Mouse (Mus musculus): ENCODE data around the gene Ankrd39. TPM values are rescaled to one million over a fixed set of nuclear protein-coding genes. Genes with fewer than 3 reads are reported as not detected.

Gene Ankrd39
- total RNA-seq (2015; ENCODE audit: low replicate concordance) (0.42 TPM in 1 of 2 replicates, not detected in the other), total RNA-seq (2017; ENCODE audit: low replicate concordance) (0.56 and 1.2 TPM in 2 replicates)

DNA sequence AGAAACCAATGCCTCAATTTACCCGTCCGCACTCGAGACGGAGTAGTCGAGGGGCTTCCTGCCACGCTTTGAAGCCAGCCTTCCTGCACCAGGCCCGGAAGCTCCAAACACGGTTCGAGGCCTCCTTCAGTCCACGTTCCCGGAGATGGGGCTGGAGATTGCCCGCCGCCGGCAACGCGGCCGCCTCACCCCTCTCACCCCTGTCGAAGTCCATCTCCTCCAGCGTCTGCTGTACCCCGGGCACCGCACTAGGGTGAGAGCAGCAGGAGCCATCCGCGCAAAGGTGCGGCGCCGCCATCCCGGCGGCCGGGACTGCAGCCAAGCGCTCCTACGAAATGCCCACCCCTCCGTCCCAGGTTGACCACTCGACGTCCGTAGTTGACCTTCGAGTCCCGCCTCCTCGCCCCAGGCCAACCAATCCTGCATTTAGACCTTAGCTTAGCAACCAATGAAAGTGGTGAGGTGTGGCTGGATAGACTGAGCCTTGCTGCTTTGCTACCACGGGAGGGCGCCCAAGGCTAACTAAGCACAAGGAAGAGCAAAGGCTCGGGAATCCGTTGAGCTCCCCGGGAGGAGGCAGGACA is at the start of gene Ankrd39:
Gene Ankrd39 (minus strand): TSS at position 558 of the 584 bp plus-strand sequence.
- ATAC-seq (replicated peaks; ENCODE audit: low FRiP score, poor library complexity, severe bottlenecking) = peak; percentile 100

DNA sequence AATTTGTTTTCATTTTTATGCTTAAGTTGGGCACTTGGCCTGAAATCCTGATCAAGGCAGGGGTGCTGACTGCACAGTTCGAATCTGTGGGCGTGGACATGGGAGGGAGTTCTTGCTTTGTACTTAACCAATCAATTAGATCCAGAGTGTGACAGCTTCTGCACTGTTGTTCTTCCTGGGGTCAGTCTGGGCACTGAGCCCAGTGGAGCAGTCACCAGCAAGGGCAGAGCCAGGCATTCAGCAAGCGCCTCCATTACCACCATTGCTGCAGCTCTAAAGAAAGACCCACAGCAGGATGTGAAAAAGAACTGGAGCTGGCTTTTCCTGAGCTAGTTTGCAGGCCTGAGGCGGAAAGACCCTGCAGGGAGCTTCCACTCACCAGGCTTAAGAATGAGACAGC is 48.9 kb upstream of the Ankrd39 start:
- no peak for ATAC-seq (replicated peaks; ENCODE audit: low FRiP score, poor library complexity, severe bottlenecking)

DNA sequence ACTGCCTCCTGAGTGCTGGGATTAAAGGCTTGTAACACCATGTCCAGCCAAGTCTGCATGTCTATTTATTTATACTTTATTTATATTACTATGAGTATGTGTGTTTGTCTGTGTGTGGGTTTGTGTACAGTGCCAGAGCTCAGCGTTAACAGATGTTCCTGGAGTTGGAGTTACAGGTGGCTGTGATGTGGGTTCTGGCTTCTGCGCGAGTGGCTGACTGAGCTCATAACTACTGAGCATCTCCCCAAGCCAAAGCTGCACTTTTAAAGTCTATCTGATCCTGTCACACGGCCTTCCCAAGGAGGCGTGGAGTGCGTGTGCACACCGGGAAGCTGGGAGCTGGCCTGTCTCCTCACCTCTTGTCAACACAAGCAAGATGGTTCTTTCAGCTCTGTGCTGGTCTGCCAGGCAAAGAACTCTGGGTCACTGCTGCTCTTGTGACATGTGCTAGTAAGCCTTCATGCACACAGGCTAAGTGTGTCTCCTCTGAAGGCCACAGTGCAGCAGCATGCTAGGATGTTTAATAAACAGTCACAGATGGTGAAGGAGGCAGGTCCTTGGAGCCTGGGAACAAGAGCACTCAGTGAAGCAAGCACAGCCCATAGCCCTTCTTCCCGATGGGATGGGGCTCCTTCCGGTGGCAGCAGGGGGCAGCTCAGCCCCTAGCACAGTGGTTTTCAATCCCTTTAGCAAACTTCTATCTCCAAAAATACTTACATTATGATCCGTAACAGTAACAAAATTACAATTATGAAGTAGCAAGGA is 48.1 kb upstream of the Ankrd39 start:
- no peak for ATAC-seq (replicated peaks; ENCODE audit: low FRiP score, poor library complexity, severe bottlenecking)

DNA sequence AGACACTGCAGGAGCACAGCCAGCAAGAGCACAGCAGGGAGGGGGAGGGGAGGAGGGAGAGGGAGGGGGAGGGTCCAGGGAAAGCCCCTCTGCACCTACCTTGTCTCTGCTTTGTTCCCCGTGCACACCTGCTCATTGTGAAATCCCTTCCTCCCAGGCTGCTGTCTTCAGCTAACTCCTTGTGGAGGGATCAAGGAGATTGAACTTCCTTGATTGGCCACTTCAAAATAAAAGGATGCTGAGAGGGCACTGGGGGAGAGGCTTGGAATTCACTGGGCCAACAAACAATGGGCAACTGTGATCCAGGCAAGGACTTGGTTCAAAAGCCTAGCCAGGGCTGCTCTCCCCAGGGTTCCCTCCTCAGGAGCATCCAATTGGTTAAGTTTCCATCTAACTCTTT is 45.9 kb upstream of the Ankrd39 start:
- ATAC-seq (replicated peaks; ENCODE audit: low FRiP score, poor library complexity, severe bottlenecking) = no peak

DNA sequence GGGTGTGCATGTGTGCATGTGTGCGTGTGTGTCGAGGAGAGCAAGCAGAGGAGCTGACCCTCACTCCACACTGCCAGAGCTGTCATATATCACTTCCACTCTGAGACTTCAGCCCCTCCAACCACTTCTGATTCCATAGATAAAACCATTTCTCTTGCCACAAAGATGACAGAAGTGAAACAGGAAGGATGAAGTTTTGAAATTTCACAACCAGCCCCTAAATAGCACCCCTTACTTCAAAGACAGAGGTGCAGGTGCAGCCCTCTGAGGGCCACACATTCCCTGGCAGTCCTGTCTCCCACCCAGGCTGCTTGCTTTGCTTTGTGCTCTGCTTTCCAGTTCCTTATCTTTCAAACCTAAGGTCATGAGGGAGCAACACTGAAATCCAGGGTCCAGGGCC is 44.2 kb upstream of the Ankrd39 start:
- no peak for ATAC-seq (replicated peaks; ENCODE audit: low FRiP score, poor library complexity, severe bottlenecking)

DNA sequence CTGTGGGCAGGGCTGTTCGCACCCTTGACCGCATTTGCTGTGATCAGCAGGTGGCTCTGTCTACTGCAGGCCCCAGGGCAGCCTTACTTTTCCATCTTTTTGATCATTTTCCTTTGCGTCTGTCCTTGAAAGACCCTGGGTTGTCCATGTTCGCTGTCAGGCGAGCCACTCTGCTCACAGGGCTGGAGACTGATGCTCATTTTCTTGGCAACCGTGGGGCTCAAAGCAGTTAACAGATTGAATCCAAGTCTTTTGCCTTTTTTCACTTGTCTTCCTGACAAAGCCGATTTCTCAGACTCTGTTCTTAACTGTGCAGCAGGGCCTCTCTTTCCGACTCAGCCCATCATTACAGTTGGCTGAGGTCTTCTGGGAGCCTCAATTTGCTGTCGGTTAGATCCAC is 43.4 kb upstream of the Ankrd39 start:
- ATAC-seq (replicated peaks; ENCODE audit: low FRiP score, poor library complexity, severe bottlenecking) = no peak

DNA sequence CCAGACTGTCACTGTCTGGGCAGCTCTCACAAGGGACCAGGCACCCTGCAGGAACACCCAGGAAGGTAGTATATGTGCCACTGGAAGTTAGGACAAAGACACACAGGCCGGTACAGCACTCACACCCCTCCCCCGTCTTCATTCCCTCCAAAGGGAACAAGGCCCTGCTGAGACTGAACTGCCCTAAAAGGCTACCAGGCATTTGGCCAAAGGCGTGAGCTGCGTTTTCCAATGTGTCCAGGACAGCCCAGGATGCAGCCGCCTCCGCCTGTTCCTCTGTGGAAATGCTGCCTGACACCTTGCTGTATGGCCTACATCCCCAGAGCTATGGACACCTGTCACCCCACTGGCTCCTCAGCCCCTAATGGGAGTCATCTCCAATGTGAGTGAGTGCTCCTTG is 42.2 kb upstream of the Ankrd39 start:
- no peak for ATAC-seq (replicated peaks; ENCODE audit: low FRiP score, poor library complexity, severe bottlenecking)

DNA sequence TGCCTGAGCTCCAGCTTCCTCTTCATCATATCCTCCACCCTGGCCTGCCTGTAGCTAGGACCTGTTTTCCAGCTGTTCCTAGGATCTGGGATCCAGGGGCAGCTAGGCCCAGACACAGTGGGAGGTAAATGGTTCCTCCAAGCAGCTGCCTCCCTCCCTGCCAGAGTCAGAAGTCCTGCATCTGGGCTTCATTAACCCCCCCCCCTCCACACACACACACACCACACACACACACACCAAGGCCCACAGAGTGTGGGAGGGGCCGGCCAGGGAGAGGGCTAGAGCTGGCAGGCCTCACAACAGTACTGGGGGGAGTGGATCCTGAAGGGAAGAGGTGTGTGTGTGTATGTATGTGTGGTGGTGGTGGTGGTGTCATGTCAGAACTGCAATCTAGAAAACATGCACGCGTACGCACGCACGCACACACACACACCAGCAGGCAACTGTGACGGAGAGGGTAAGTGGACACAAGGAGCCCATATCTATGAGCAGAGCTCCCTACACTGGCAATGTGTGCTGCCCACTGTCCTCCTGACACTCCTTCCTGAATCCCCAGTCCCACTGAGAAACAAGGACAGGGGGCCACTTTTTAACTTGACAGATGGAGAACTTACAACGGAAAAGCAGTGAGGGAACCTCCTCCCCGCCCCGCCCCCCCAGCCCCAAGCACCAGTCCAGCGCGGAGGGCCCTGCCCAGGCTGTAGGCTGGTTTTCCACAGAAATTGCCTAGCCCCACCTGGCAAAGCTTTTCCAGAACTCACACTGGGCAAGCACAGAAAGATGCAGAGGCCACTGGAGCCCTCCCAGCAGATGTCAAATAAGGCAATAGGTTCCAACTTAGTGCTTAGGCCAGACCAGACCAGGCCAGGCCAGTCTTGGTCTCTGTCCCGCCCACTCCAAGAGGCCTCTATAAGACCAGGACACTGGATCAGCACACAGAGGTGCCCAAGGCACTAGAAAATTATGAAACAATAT is 41.5 kb upstream of the Ankrd39 start:
- no peak for ATAC-seq (replicated peaks; ENCODE audit: low FRiP score, poor library complexity, severe bottlenecking)

DNA sequence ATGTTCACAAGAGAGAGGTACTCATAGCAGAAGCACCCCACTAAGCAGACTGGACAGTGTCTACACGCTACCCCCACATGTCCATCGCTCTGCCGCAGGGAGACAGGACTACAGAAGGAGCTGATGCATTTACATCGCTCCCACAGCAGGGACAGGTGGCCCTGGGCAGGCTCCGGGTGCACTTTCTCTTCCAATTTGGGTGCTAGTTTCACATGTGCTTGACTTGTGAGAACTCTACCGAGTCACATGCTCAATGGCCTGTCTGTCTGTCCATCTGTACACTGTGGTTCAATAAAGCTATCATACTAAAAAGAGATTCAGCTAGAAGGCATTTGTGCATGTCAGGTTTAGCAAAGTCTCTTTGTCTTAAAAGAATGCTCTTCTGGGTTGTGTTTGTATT is 40.6 kb upstream of the Ankrd39 start:
- ATAC-seq (replicated peaks; ENCODE audit: low FRiP score, poor library complexity, severe bottlenecking) = no peak

DNA sequence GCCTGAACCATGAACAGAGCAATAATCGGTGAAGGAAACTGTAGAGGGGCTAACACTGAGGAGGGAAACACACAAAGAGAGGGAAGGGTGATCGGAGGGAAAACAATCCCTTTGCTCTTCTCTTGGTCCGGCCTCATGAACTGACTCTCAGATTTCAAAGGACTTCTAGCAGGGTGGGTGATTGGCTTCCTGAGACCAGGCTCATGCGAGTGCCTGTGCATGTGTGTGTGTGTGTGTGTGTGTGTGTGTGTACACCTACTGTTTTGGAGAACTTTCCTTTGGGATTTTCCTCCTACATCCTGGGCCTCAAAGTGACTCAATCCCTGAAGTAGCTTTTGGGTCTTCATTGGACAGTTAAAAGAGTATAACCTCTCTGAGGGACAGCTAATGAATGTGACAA is 39.0 kb upstream of the Ankrd39 start:
- ATAC-seq (replicated peaks; ENCODE audit: low FRiP score, poor library complexity, severe bottlenecking) = no peak

DNA sequence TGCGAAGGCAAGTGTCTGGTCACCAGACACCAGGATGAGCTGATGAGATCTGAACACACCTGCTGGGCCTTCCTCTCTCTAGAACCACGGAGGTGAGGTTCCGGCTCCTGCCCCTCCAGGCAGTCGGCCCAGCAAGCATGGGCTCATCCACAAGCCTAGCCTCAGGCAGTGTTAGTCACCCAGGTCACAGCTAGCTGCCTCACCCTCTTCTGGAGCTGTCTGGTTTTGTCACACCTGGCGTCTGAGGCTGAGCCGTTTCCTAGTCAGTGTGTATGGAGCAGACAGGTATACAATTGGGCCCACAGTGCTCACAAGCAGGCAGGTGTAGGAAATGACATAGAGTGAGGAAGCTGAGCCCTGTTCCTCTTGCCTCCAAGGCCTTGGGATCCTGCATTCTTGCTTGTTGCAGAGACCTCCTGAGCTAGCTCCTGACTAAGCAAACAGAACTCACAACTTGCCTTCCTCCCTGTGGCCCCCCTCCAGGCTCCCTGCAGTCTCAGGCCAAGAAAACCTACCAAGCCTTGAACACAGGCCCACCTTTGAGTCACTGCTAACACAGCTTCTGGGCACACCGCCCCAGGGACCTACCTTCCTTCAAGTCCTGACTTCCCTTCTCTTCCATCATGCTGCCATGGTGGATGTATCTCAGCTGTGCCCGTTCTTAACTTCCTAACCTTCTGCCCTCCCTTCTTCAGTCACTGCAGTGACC is 36.3 kb upstream of the Ankrd39 start:
- ATAC-seq (replicated peaks; ENCODE audit: low FRiP score, poor library complexity, severe bottlenecking) = no peak

DNA sequence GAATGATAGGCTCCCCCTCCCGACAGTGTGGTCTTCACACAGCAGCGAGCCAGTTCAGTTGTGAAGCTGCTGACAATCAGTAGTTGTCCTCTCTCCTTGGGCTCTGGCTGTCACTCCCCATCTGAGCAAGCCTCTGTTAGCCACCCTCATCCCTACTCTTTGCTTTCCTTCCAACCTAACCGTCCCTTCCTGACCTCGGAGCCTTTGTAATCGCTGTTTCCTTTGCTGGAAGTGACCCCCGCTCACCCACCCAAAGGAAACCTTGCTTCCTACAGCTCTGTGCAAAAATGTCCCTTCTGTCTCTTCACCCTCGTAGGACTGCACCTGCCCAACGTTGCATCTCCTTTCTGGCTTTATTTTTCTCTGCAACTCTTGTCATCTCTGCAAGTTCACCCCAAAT is 35.0 kb upstream of the Ankrd39 start:
- ATAC-seq (replicated peaks; ENCODE audit: low FRiP score, poor library complexity, severe bottlenecking) = no peak

DNA sequence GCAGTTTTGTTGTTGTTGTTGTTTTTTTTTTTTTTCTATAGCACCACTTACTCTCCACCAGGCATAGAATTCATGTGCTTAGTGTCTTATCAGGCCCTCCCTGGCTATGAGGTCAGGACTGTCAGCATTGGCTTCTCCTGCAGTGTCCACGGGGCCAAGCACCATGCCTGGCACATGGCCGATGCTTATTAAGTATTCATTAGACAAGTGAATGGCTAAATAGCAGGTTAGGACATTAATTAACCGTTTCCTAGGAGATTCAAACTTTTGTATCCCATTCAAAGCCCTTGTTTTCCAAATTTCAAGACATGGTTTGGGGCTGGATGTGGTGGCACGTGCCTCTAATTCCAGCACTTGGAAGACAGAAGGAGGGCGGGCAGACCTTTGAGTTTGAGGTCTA is 34.0 kb upstream of the Ankrd39 start:
- ATAC-seq (replicated peaks; ENCODE audit: low FRiP score, poor library complexity, severe bottlenecking) = no peak

DNA sequence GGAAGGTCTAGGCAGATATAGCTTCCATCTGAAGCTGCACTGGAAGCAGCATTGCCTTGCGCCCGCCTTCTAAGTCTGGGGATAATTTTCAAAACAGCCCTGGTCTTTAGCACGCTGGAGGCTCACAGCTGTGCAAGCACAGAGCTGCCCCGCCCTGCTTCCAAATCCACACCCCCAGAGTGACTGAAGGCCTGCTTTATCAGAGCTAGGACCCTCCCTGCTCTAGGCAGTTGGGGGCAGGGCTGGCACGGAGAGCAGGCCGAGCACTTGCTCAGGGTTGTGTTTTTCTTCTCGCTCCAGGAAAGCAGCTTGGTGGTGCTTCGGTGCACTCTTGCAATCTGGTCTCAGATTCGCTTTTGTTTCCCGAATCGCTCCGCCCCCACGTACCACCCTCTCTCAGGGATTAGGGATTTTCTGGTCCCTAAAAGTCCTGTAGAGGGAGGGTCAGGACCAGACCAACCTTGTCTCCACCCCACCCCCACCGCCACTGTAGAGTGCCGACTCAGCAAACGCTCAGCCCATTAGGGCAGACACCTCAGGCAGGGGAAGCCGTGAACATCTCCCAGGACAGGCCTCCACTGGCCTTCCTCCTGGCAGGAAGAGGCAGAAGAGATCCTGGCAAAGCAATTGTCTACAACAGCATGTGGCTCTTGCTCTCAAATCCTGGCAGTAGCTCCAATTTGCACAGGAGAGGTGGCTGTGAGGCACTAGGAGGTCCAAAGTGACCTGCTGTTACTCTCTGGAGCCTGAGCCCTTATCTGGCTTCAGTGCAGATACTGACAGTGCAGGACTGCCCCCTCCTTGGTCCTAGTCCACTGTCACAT is 33.4 kb upstream of the Ankrd39 start:
- ATAC-seq (replicated peaks; ENCODE audit: low FRiP score, poor library complexity, severe bottlenecking) = peak; percentile 36

DNA sequence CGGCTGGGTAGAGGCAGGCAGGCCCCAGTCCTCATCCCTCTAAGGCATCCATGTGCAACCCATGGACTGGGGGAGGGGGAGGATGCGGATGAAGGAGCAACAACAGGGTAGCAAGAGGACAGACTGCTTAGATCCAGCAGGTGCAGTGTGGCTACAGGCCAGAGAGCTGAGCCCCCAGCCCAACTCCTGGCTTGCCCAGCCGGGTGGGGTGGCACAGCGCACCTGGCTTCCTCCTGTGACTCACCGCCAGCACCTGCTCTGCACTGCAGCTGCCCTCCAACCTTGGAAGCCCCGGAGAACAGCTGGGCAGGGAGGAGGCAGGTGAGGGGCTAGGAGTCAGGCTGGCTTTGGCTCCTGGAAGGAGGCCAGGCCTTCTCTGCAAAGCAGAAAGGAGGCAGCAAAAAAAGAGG is 32.7 kb upstream of the Ankrd39 start:
- ATAC-seq (replicated peaks; ENCODE audit: low FRiP score, poor library complexity, severe bottlenecking) = 0 out of 2 replicates have a peak, but pooled peaks have one; percentile 8

DNA sequence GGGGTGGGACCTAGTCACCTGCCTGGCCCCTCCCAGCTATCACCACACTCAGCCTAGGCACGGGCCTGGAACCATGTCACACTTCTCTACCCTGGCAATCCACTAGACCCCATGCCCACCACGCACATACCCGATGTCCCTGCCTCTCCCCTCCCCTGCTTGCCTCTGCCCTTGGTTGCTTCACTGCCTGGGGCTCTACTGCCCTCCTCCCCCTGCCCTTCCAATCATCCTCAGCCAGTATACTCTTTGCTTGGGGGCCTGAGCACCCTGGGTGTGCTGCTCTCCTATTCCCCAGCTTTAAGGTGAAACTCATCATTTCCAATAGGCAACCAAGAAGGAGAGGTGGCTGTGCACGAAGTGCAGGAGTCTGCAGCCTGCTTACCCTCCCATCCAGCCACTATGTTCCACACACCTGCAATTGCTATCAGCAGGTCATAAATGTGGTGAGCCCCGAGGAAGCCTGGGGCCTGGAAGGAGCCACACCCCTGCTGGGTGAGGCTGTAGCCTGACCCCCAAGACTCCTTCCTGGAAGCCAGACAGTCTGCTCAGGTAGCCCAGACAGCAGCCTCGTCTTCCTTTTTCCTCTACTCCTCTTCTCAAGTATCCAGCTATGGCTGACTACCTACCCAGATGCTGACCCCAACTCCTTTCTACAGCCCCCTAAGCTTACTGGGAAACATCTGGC is 29.9 kb upstream of the Ankrd39 start:
- no peak for ATAC-seq (replicated peaks; ENCODE audit: low FRiP score, poor library complexity, severe bottlenecking)

DNA sequence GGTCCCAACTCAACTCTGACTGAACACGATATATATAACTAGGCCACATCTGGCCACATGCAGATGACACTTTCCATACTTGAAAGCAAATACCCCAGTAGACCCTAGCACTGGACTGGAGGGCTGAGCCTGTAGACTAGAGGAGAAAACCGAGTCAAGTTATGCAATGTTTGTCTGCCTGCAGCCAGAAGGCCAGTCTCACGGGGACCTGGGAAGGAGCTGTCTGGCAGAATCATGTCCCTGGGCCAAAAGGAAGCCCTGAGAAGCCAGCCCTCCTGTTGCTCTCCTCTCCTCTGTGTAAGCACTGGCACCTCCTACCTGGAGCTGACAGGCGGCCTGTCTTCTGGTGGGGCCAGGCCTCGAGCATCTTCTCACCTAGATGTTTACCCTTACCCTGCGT is 28.1 kb upstream of the Ankrd39 start:
- no peak for ATAC-seq (replicated peaks; ENCODE audit: low FRiP score, poor library complexity, severe bottlenecking)

DNA sequence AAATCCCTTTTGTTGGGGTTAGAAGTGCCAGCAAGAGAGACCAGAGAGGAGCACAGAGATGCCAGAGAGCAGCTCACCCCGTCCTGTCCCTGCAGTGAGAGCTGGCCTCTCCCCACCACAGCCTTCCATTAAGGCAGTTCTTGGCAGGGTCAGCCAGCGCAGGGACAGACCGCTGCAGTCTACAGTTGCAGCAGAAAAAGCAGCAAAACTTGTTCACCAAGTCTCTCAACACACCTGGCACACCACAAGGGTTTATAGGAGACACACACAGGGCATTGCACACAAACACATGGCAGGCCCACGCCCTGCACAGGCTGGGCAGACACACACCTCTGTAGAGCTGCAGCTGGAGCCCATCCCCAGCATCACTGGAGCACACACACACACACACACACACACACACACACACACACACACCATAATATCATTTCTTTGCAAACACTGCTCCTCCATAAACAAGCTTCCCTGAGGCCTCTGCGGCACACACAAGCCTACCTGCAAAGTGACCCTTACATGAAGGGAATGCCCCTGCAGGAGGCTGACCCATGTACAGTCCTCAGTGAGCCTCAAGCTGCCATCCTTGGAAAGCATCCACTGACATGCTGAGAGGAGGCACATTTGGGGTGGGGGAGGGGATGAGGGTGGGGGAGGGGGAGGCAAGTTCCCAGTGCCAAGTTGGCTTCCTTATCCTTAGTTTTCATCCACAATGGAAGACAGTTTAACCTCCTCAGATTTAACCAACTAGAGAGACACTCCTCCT is 27.1 kb upstream of the Ankrd39 start:
- ATAC-seq (replicated peaks; ENCODE audit: low FRiP score, poor library complexity, severe bottlenecking) = no peak
